9 mouse cellular contexts compared by ENCODE assay signal in the genomic region with DNA sequence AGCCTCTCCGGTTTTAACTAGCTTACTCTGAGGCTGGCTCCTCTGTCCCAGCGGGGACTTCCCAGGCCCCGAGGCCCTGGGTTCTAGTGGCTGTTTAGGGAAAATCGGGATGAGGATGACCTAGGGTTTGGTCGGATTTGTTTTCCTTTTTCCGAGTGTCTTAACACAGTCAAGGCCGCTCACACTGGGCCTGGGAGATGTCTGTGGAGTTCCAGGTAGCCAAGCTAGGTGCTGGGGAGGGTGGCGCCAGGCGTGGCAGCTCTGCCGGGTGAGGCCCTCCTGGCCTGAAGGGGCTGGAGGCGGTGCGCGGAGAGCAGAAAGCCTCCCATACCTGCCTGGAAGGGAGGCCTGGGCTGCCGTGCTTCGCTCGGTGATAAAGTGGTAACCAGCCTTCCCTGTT. TPM values are rescaled to one million over a fixed set of nuclear protein-coding genes. Genes with fewer than 3 reads are reported as not detected.
DNase-seq lines count a peak whose midpoint lies in the region; ATAC-seq lines count a peak whose summit lies in the region.
"Had no signal": no experiment of that assay in that cellular context is flagged by ENCODE, and none has a peak within 500 bp of the region (broad histone marks: within the 10 kb centered on the region; RNA-seq: fewer than 3 reads in every experiment).

No protein-coding gene starts in this region.

- peaks cover 16% of the 10 kb centered on the region for H3K27me3 ChIP-seq in heart, embryonic 15.5 days
- H3K27me3 ChIP-seq in embryonic facial prominence, embryonic 11.5 days (ENCODE audit: control insufficient read depth, insufficient read depth, low read length): peaks cover 21% of the 10 kb centered on the region
- peaks cover 21% of the 10 kb centered on the region for H3K27me3 ChIP-seq in kidney, embryonic 16.5 days (ENCODE audit: insufficient read depth, low read length)
- H3K27me3 ChIP-seq in lung, embryonic 16.5 days (ENCODE audit: control insufficient read depth, insufficient read depth, low read depth, low read length): peaks cover 21% of the 10 kb centered on the region

- H3K27ac ChIP-seq in heart, embryonic 15.5 days: no peak overlapping the region
- no peak overlapping the region for H3K27ac ChIP-seq in embryonic facial prominence, embryonic 11.5 days (replicated peaks; ENCODE audit: low read depth, low read length)
- H3K27ac ChIP-seq in kidney, embryonic 16.5 days (ENCODE audit: low read length): no peak overlapping the region
- peak overlapping the region; percentile 65 for H3K27ac ChIP-seq in lung, embryonic 16.5 days (ENCODE audit: low read length)

- H3K4me3 ChIP-seq in heart, embryonic 15.5 days: peak overlapping the region; percentile 49
- H3K4me3 ChIP-seq in embryonic facial prominence, embryonic 11.5 days (ENCODE audit: low read depth, low read length): peak overlapping the region; percentile 33
- H3K4me3 ChIP-seq in kidney, embryonic 16.5 days (ENCODE audit: low read length): peak overlapping the region; percentile 51
- H3K4me3 ChIP-seq in lung, embryonic 16.5 days (ENCODE audit: low read length): peak overlapping the region; percentile 53
- H3K4me3 ChIP-seq: myocyte had no signal

- DNase-seq in heart, adult 8-10 months (ENCODE audit: low spot score): no peak
- no peak for DNase-seq in embryonic facial prominence, embryonic 11.5 days (ENCODE audit: low spot score)
- DNase-seq in adrenal gland, postnatal 4 days (ENCODE audit: low spot score in 2 of 2): no peak
- DNase-seq in layer of hippocampus, postnatal 14 days (ENCODE audit: low spot score in 2 of 2): no peak
- no peak for DNase-seq in right cerebral cortex, postnatal 36 days (ENCODE audit: low spot score in 2 of 2)

- ATAC-seq in heart, embryonic 15.5 days (replicated peaks; ENCODE audit: insufficient number of reproducible peaks, insufficient read depth, low FRiP score, low read depth): no peak
- ATAC-seq in embryonic facial prominence, embryonic 11.5 days (replicated peaks; ENCODE audit: insufficient number of reproducible peaks, low FRiP score, low TSS enrichment, low read depth): no peak
- peak; percentile 40; the same call in 1 of the 2 replicates for ATAC-seq in kidney, embryonic 16.5 days (ENCODE audit: low FRiP score, low TSS enrichment)
- ATAC-seq in lung, embryonic 16.5 days (ENCODE audit: low read depth): peak; percentile 56

- H3K4me2 ChIP-seq in heart, embryonic 15.5 days: peak overlapping the region; percentile 84
- peak overlapping the region; percentile 53 for H3K4me2 ChIP-seq in embryonic facial prominence, embryonic 11.5 days (ENCODE audit: low read depth, low read length)
- peak overlapping the region; percentile 60 for H3K4me2 ChIP-seq in kidney, embryonic 16.5 days (replicated peaks; ENCODE audit: low read depth, low read length)
- H3K4me2 ChIP-seq in lung, embryonic 16.5 days (ENCODE audit: low read depth, low read length): peak overlapping the region; percentile 57

- 36% methylated on average over 16 of the region's 16 CpGs for WGBS in heart, embryonic 15.5 days
- WGBS in embryonic facial prominence, embryonic 11.5 days: 21% methylated on average over 16 of the region's 16 CpGs
- 14% methylated on average over 16 of the region's 16 CpGs for WGBS in kidney, embryonic 16.5 days
- 24% methylated on average over 16 of the region's 16 CpGs for WGBS in lung, embryonic 16.5 days

- peaks cover 27% of the 10 kb centered on the region for H3K4me1 ChIP-seq in heart, embryonic 15.5 days (replicated peaks)
- H3K4me1 ChIP-seq in embryonic facial prominence, embryonic 11.5 days (ENCODE audit: control insufficient read depth, insufficient read depth, low read length): peaks cover 5% of the 10 kb centered on the region; the same call in 1 of the 2 replicates
- H3K4me1 ChIP-seq in kidney, embryonic 16.5 days (ENCODE audit: insufficient read depth, low read length): 0 out of 2 replicates have a peak, but pooled peaks cover 7% of the 10 kb centered on the region
- H3K4me1 ChIP-seq in lung, embryonic 16.5 days (replicated peaks; ENCODE audit: control insufficient read depth, insufficient read depth, low read length): peaks cover 8% of the 10 kb centered on the region; the same call in 1 of the 2 replicates

- H3K9me3 ChIP-seq in heart, embryonic 15.5 days (replicated peaks): no peaks in the 10 kb centered on the region
- no peaks in the 10 kb centered on the region for H3K9me3 ChIP-seq in embryonic facial prominence, embryonic 11.5 days (replicated peaks; ENCODE audit: control insufficient read depth, low read length)
- H3K9me3 ChIP-seq in kidney, embryonic 16.5 days (ENCODE audit: low read length): no peaks in the 10 kb centered on the region
- no peaks in the 10 kb centered on the region for H3K9me3 ChIP-seq in lung, embryonic 16.5 days (ENCODE audit: control insufficient read depth, low read length)

- H3K9ac ChIP-seq in heart, embryonic 15.5 days: peak overlapping the region; percentile 27
- 0 out of 2 replicates have a peak overlapping the region, but pooled peaks have one; percentile 9 for H3K9ac ChIP-seq in embryonic facial prominence, embryonic 11.5 days (replicated peaks; ENCODE audit: low read length)
- peak overlapping the region; percentile 61 for H3K9ac ChIP-seq in kidney, embryonic 16.5 days (replicated peaks; ENCODE audit: low read length)
- H3K9ac ChIP-seq in lung, embryonic 16.5 days (ENCODE audit: low read length): peak overlapping the region; percentile 63

- no peaks in the 10 kb centered on the region for H3K36me3 ChIP-seq in heart, embryonic 15.5 days
- no peaks in the 10 kb centered on the region for H3K36me3 ChIP-seq in embryonic facial prominence, embryonic 11.5 days (replicated peaks; ENCODE audit: control insufficient read depth, insufficient read depth, low read depth, low read length)
- no peaks in the 10 kb centered on the region for H3K36me3 ChIP-seq in kidney, embryonic 16.5 days (ENCODE audit: insufficient read depth, low read length)
- no peaks in the 10 kb centered on the region for H3K36me3 ChIP-seq in lung, embryonic 16.5 days (ENCODE audit: control insufficient read depth, insufficient read depth, low read length)

RNA-seq across cellular contexts. Expression of a gene that starts 0.7 kb away (rescaled TPM):
- 4.8 and 8.3 TPM in 2 replicates for polyA plus RNA-seq in heart, embryonic 15.5 days (2015; fragmentation: Nextera tagmentation; extraction: Ambion mirVana)
- total RNA-seq in heart, adult 8-10 months (2022): 1 to 10 TPM; 1.2 to 2.7 (median 1.8) TPM
- polyA plus RNA-seq in embryonic facial prominence, embryonic 11.5 days (2014; fragmentation: Nextera tagmentation; extraction: Ambion mirVana): 15.4 and 16.1 TPM in 2 replicates
- polyA plus RNA-seq in kidney, embryonic 16.5 days (2015; fragmentation: Nextera tagmentation; extraction: Ambion mirVana): 18.2 and 18.6 TPM in 2 replicates
- polyA plus RNA-seq in lung, embryonic 16.5 days (2015; fragmentation: Nextera tagmentation; extraction: Ambion mirVana): 18.3 TPM in 2 replicates
- 1 to 10 TPM; 3.6 to 4.7 TPM for total RNA-seq in adrenal gland, postnatal 4 days (2021)
- under 1 TPM; 0.45 to 0.65 TPM for total RNA-seq in layer of hippocampus, postnatal 14 days (2021)

RNA-seq across cellular contexts. Expression of a gene that starts 14.3 kb away (rescaled TPM):
- polyA plus RNA-seq in heart, embryonic 15.5 days (2015; fragmentation: Nextera tagmentation; extraction: Ambion mirVana): 10.7 and 11.9 TPM in 2 replicates
- 1 to 10 TPM; 3.9 to 5.5 (median 4.8) TPM for total RNA-seq in heart, adult 8-10 months (2022)
- polyA plus RNA-seq in embryonic facial prominence, embryonic 11.5 days (2014; fragmentation: Nextera tagmentation; extraction: Ambion mirVana): 17.6 and 18.0 TPM in 2 replicates
- polyA plus RNA-seq in kidney, embryonic 16.5 days (2015; fragmentation: Nextera tagmentation; extraction: Ambion mirVana): 16.1 and 17.1 TPM in 2 replicates
- polyA plus RNA-seq in lung, embryonic 16.5 days (2015; fragmentation: Nextera tagmentation; extraction: Ambion mirVana): 12.9 and 13.5 TPM in 2 replicates
- 1 to 10 TPM; 4.8 to 5.7 TPM for total RNA-seq in adrenal gland, postnatal 4 days (2021)
- total RNA-seq in layer of hippocampus, postnatal 14 days (2021): 1 to 10 TPM; 5.1 to 6.7 TPM

RNA-seq across cellular contexts. Expression of a gene that starts 23.5 kb away (rescaled TPM):
- polyA plus RNA-seq in heart, embryonic 15.5 days (2015; fragmentation: Nextera tagmentation; extraction: Ambion mirVana): 3.8 and 4.9 TPM in 2 replicates
- total RNA-seq in heart, adult 8-10 months (2022): 1 to 10 TPM; 7.4 to 9.8 (median 9.0) TPM
- 8.6 and 11.1 TPM in 2 replicates for polyA plus RNA-seq in embryonic facial prominence, embryonic 11.5 days (2014; fragmentation: Nextera tagmentation; extraction: Ambion mirVana)
- 10.0 and 10.3 TPM in 2 replicates for polyA plus RNA-seq in kidney, embryonic 16.5 days (2015; fragmentation: Nextera tagmentation; extraction: Ambion mirVana)
- 8.6 and 8.8 TPM in 2 replicates for polyA plus RNA-seq in lung, embryonic 16.5 days (2015; fragmentation: Nextera tagmentation; extraction: Ambion mirVana)
- 10 to 100 TPM; 18.1 to 19.9 TPM for total RNA-seq in adrenal gland, postnatal 4 days (2021)
- 10 to 100 TPM; 17.4 to 24.1 TPM for total RNA-seq in layer of hippocampus, postnatal 14 days (2021)

RNA-seq across cellular contexts. Expression of a gene that starts 47.9 kb away (rescaled TPM):
- polyA plus RNA-seq in heart, embryonic 15.5 days (2015; fragmentation: Nextera tagmentation; extraction: Ambion mirVana): 2.1 and 6.9 TPM in 2 replicates
- 1 to 10 TPM in 2 of 4 experiments, under 1 TPM in 2; 0.63 to 1.3 (median 0.96) TPM for total RNA-seq in heart, adult 8-10 months (2022)
- polyA plus RNA-seq in embryonic facial prominence, embryonic 11.5 days (2014; fragmentation: Nextera tagmentation; extraction: Ambion mirVana): 1.5 and 1.7 TPM in 2 replicates
- 2.0 and 2.1 TPM in 2 replicates for polyA plus RNA-seq in kidney, embryonic 16.5 days (2015; fragmentation: Nextera tagmentation; extraction: Ambion mirVana)
- polyA plus RNA-seq in lung, embryonic 16.5 days (2015; fragmentation: Nextera tagmentation; extraction: Ambion mirVana): 3.2 and 5.5 TPM in 2 replicates
- total RNA-seq in adrenal gland, postnatal 4 days (2021): 1 to 10 TPM; 3.5 to 7.7 TPM
- total RNA-seq in layer of hippocampus, postnatal 14 days (2021): 1 to 10 TPM; 2.1 to 3.6 TPM

RNA-seq across cellular contexts. Expression of a gene that starts 53.9 kb away (rescaled TPM):
- polyA plus RNA-seq in heart, embryonic 15.5 days (2015; fragmentation: Nextera tagmentation; extraction: Ambion mirVana): 4.7 and 9.0 TPM in 2 replicates
- 10 to 100 TPM; 10.7 to 16.0 (median 11.5) TPM for total RNA-seq in heart, adult 8-10 months (2022)
- 0.97 and 1.1 TPM in 2 replicates for polyA plus RNA-seq in embryonic facial prominence, embryonic 11.5 days (2014; fragmentation: Nextera tagmentation; extraction: Ambion mirVana)
- polyA plus RNA-seq in kidney, embryonic 16.5 days (2015; fragmentation: Nextera tagmentation; extraction: Ambion mirVana): 1.2 and 2.3 TPM in 2 replicates
- polyA plus RNA-seq in lung, embryonic 16.5 days (2015; fragmentation: Nextera tagmentation; extraction: Ambion mirVana): 54.5 and 60.9 TPM in 2 replicates
- total RNA-seq in adrenal gland, postnatal 4 days (2021): 1 to 10 TPM; 1.4 to 1.7 TPM
- 1 to 10 TPM in 1 of 2 experiments, under 1 TPM in 1; 0.94 to 1.6 TPM for total RNA-seq in layer of hippocampus, postnatal 14 days (2021)

Comparison
In these comparisons a context has a peak if more than half of its experiments do, and no peak if none do; other contexts are left out.
1. ATAC-seq: peak in kidney, embryonic 16.5 days (single experiment) and lung, embryonic 16.5 days (single experiment); none in heart, embryonic 15.5 days (single experiment) and embryonic facial prominence, embryonic 11.5 days (single experiment).
2. H3K9ac ChIP-seq: peak in every context shown above with its lines; median percentile 63 in lung, embryonic 16.5 days; 61 in kidney, embryonic 16.5 days; 27 in heart, embryonic 15.5 days; 9 in embryonic facial prominence, embryonic 11.5 days.
3. Peak in every context shown above with its lines, with median percentiles within 50 percentile points of each other: H3K4me2 ChIP-seq and H3K4me3 ChIP-seq.